Mouse (Mus musculus) E14TG2a.4 (cell line): ENCODE results near the gene Prss35.

ENCODE experiments used
- CTCF ChIP-seq: conservative IDR thresholded peaks from 2 replicates; pipeline ENCODE4 v1.5.1; 2014; ENCODE audit warnings: low read length
- NANOG ChIP-seq: IDR thresholded peaks from 2 replicates; pipeline ENCODE4 v1.6.1; 2014; ENCODE audit warnings: borderline replicate concordance, low read length, mixed read lengths
- POU5F1 ChIP-seq: IDR thresholded peaks from 2 replicates; pipeline ENCODE4 v1.6.1; 2014; ENCODE audit warnings: low read length, borderline replicate concordance

- TF ChIP-seq NANOG, result no peak
- TF ChIP-seq CTCF, result no peak
- TF ChIP-seq POU5F1, result no peak
Observed at GRCm38 (mm10) chr9:86775374-86775773, 31.9 kb downstream of the Prss35 start.
